In the genomic region with DNA sequence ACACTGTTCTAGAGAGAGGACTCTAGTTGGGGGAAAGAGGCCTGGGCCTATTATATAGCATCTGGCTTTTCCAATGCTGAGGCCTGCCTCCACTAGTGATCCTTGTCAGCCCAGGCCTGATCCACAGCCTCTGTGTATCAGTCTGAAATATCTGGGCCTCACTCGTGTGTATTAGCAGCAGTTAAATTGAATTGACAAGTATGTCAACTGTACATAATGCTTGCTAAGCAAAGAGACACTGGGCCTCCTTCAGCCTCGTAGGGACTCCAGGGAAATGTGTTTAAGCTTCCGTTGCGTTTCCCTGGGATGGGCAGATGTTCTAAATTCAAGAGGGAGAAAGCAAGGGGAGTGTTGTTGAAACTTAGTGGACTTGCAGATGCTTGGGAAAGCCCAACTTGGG, we compare ENCODE assay signal across 17 mouse cellular contexts.
"Had no signal": no experiment of that assay in that cellular context is flagged by ENCODE, and none has a peak within 500 bp of the region (broad histone marks: within the 10 kb centered on the region; RNA-seq: fewer than 3 reads in every experiment).

No protein-coding gene starts in this region.

- DNase-seq: cerebellum, adult 8-10 months; cerebellum, adult 9-10 months; cerebellum, adult 9-11 months; cerebellum, postnatal 10 days; cerebellum, postnatal 14 days; cerebellum, postnatal 25 days; cerebellum, postnatal 36 days; embryo, embryonic 11 days; forebrain, postnatal 0 days; gastrocnemius, adult 2 months; gastrocnemius, postnatal 10 days; gastrocnemius, postnatal 14 days; gastrocnemius, postnatal 25 days; gastrocnemius, postnatal 36 days; heart, adult 11 months; heart, adult 18-20 months; heart, adult 2 months had no signal
